Mouse (Mus musculus): ENCODE results near the gene Atp6v0a1. TPM values are rescaled to one million over a fixed set of nuclear protein-coding genes. Genes with fewer than 3 reads are reported as not detected.

Atp6v0a1 gene
- polyA plus RNA-seq, 1 experiment: 22.8 TPM

DNA sequence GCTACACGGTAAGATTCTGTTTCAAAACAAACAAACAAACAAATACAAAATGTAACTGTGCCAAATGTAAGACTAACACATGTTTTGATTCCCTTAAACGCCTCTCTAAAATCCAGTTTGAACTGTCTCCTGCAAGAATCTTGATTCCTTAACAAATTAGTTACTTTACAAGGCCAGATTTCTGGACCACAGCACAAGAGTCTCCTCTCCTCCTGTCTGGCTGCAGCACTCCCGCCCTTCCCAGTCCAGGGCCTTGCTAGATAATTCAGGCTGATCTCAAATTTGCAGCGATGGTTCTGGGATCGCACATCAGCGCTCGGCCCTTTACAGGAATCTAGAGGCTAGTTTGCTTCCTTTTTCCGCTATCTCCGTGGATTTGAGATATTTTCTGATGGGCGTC is 72.4 kb downstream of the Atp6v0a1 start:
- Histone ChIP-seq H3ac (ENCODE audit: control insufficient read depth, insufficient read length, low read depth) (peak overlapping the region; percentile 77), H3K79me2 (ENCODE audit: control insufficient read depth, insufficient read depth) (peaks cover 16% of the 10 kb centered on the region), H3K27me3 (ENCODE audit: control insufficient read depth, insufficient read depth, insufficient read length) (no peaks in the 10 kb centered on the region), H3K36me3 (ENCODE audit: control insufficient read depth, insufficient read depth) (peaks cover 10% of the 10 kb centered on the region), H3K4me3 (ENCODE audit: insufficient read depth, poor library complexity, severe bottlenecking) (peak overlapping the region; percentile 95), H3K79me3 (ENCODE audit: low read depth) (peaks cover 8% of the 10 kb centered on the region)
- TF ChIP-seq USF1 (IDR thresholded peaks at IDR 0.05; ENCODE audit: low read depth) (no peak), CTCF (IDR thresholded peaks at IDR 0.05; ENCODE audit: control insufficient read depth, insufficient read depth, insufficient read length) (no peak), FOSL1 (IDR thresholded peaks at IDR 0.05; ENCODE audit: insufficient read depth, low read length, poor library complexity, severe bottlenecking) (no peak), MYOD1 (IDR thresholded peaks at IDR 0.05; ENCODE audit: control insufficient read depth, insufficient read length, low read depth) (no peak), MYOG (IDR thresholded peaks at IDR 0.05; ENCODE audit: control insufficient read depth, extremely low read depth, insufficient read length) (no peak), MAX (IDR thresholded peaks at IDR 0.05) (no peak), CEBPB (IDR thresholded peaks at IDR 0.05; ENCODE audit: low read depth) (no peak)

DNA sequence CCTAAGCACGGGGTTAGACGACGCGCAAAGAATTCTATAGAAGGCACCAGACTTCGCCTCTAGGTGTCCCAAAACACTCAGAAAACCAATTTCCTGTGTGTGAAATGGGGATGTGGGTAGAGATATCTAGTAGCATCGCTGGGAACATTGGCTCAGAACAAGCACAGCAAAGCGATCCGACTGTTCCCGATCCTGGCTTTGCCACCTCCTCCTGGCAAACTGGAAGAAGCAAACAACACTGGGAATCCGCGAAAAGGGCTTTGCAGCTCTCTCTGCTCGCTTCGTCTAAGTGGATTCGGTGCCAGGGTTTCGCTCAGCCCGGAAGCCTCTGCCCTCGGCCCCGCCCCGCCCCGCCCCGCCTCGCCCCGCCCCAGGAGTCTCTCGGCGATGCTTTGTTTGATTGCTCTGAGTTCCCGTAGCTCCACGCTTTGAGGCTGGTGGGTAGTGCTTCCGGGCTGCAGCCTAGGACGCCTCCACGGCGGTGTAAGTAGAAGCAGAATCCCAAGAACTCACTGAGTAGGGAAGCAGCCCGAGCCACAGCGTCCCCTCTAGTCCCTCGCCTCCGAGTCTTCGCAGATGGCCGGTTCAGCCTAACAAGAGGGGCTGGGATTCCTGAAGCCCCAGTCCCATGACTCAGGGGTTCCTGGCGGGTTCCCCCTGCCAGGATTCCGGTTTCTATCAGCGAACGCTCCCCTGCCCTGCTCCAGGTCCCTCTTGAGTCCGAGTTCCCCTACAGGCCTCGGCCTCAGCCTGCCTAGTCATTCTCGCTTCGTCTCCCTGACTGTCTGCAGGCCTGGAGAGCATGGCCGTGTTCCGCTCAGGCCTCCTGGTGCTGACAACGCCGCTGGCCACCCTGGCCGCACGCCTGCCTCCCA is 73.2 kb downstream of the Atp6v0a1 start, which contains the start of gene Coasy:
TSS of gene Coasy (plus strand) at position 358 of the 875 bp plus-strand sequence.
- Histone ChIP-seq H3K36me3 (ENCODE audit: control insufficient read depth, insufficient read depth) (peaks cover 10% of the 10 kb centered on the region), H3K27me3 (ENCODE audit: control insufficient read depth, insufficient read depth, insufficient read length) (no peaks in the 10 kb centered on the region), H3K79me2 (ENCODE audit: control insufficient read depth, insufficient read depth) (peaks cover 22% of the 10 kb centered on the region), H3ac (ENCODE audit: control insufficient read depth, insufficient read length, low read depth) (peak within 1 kb of the TSS; percentile 77), H3K4me3 (ENCODE audit: insufficient read depth, poor library complexity, severe bottlenecking) (peak within 1 kb of the TSS; percentile 95), H3K79me3 (ENCODE audit: low read depth) (peaks cover 8% of the 10 kb centered on the region)
- TF ChIP-seq FOSL1 (IDR thresholded peaks at IDR 0.05; ENCODE audit: insufficient read depth, low read length, poor library complexity, severe bottlenecking): no peak
- peak; percentile 79 for TF ChIP-seq MAX (IDR thresholded peaks at IDR 0.05)

DNA sequence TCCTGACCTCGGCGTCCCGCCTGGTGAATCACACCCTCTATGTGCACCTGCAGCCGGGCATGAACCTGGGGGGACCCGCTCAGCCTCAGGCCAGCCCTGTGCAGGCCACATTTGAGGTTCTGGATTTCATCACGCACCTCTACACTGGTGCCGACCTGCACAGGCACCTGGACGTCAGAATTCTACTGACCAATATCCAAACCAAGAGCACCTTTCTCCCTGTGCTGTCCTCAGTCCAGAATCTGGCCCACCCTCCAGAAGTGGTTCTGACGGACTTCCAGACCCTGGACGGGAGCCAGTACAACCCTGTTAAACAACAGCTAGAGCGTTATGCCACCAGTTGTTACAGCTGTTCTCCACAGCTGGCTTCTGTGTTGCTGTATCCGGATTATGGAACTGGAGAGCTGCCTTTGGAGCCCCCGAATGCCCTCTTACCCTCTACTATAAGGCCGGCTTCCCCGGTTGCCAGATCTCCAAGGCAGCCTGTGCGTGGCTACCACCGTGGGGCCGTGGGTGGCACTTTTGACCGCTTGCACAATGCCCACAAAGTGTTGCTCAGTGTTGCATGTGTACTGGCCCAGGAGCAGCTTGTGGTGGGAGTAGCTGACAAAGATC is 73.9 kb downstream of the Atp6v0a1 start:
- TF ChIP-seq MAX (IDR thresholded peaks at IDR 0.05) (no peak), MYOD1 (IDR thresholded peaks at IDR 0.05; ENCODE audit: control insufficient read depth, insufficient read length, low read depth) (peak; percentile 28), CEBPB (IDR thresholded peaks at IDR 0.05; ENCODE audit: low read depth) (no peak)
- no peaks in the 10 kb centered on the region for H3K27me3 ChIP-seq (ENCODE audit: control insufficient read depth, insufficient read depth, insufficient read length)
- peaks cover 8% of the 10 kb centered on the region for H3K79me3 ChIP-seq (ENCODE audit: low read depth)
- H3K36me3 ChIP-seq (ENCODE audit: control insufficient read depth, insufficient read depth): peaks cover 10% of the 10 kb centered on the region
- peak overlapping the region; percentile 45 for H3ac ChIP-seq (ENCODE audit: control insufficient read depth, insufficient read length, low read depth)
- H3K4me3 ChIP-seq (ENCODE audit: insufficient read depth, poor library complexity, severe bottlenecking): peak overlapping the region; percentile 95
- H3K79me2 ChIP-seq (ENCODE audit: control insufficient read depth, insufficient read depth): peaks cover 29% of the 10 kb centered on the region

DNA sequence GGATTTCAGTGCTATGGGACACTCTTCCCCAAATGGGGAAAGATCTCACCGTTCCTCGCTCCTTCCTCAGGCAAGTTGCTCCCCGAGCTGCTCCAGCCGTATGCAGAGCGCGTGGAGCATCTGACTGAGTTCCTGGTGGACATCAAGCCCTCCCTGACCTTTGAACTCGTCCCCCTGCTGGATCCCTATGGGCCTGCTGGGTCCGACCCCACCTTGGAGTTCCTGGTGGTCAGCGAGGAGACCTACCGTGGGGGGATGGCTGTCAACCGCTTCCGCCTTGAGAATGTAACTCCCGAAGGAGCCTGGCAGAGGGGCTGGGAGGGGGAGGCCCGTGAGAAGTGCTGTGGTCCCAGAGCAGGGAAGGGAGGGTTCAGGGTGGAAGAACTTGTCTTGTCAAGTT is 75.0 kb downstream of the Atp6v0a1 start:
- TF ChIP-seq FOSL1 (IDR thresholded peaks at IDR 0.05; ENCODE audit: insufficient read depth, low read length, poor library complexity, severe bottlenecking): no peak
- TF ChIP-seq MYOD1 (IDR thresholded peaks at IDR 0.05; ENCODE audit: control insufficient read depth, insufficient read length, low read depth): no peak
- TF ChIP-seq USF1 (IDR thresholded peaks at IDR 0.05; ENCODE audit: low read depth): no peak
- no peak for TF ChIP-seq CEBPB (IDR thresholded peaks at IDR 0.05; ENCODE audit: low read depth)
- TF ChIP-seq CTCF (IDR thresholded peaks at IDR 0.05; ENCODE audit: control insufficient read depth, insufficient read depth, insufficient read length): no peak
- TF ChIP-seq MYOG (IDR thresholded peaks at IDR 0.05; ENCODE audit: control insufficient read depth, extremely low read depth, insufficient read length): no peak
- TF ChIP-seq MAX (IDR thresholded peaks at IDR 0.05): no peak
- Histone ChIP-seq H3K79me2 (ENCODE audit: control insufficient read depth, insufficient read depth) (peaks cover 31% of the 10 kb centered on the region), H3K27me3 (ENCODE audit: control insufficient read depth, insufficient read depth, insufficient read length) (no peaks in the 10 kb centered on the region), H3K79me3 (ENCODE audit: low read depth) (peaks cover 8% of the 10 kb centered on the region), H3ac (ENCODE audit: control insufficient read depth, insufficient read length, low read depth) (no peak overlapping the region), H3K4me3 (ENCODE audit: insufficient read depth, poor library complexity, severe bottlenecking) (no peak overlapping the region), H3K36me3 (ENCODE audit: control insufficient read depth, insufficient read depth) (peaks cover 13% of the 10 kb centered on the region)

DNA sequence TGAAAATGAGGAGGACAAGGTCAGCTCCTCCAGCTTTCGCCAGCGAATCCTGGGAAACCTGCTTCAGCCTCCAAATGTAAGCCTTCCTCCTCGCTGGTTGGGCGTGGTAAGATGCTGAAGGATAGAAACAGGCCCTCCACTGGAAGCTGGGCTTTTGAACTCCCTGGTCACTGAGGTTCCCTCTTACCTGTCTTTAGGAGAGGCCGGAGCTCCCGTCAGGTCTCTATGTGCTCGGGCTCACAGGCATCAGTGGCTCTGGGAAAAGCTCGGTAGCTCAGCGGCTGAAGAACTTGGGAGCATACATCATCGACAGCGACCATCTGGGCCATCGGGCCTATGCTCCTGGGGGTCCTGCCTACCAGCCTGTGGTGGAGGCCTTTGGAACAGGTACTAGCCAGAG is 75.6 kb downstream of the Atp6v0a1 start:
- Histone ChIP-seq H3K79me2 (ENCODE audit: control insufficient read depth, insufficient read depth) (peaks cover 31% of the 10 kb centered on the region), H3K27me3 (ENCODE audit: control insufficient read depth, insufficient read depth, insufficient read length) (no peaks in the 10 kb centered on the region), H3K79me3 (ENCODE audit: low read depth) (peaks cover 8% of the 10 kb centered on the region), H3ac (ENCODE audit: control insufficient read depth, insufficient read length, low read depth) (no peak overlapping the region), H3K36me3 (ENCODE audit: control insufficient read depth, insufficient read depth) (peaks cover 19% of the 10 kb centered on the region), H3K4me3 (ENCODE audit: insufficient read depth, poor library complexity, severe bottlenecking) (no peak overlapping the region)
- TF ChIP-seq MYOD1 (IDR thresholded peaks at IDR 0.05; ENCODE audit: control insufficient read depth, insufficient read length, low read depth) (no peak), FOSL1 (IDR thresholded peaks at IDR 0.05; ENCODE audit: insufficient read depth, low read length, poor library complexity, severe bottlenecking) (no peak), MAX (IDR thresholded peaks at IDR 0.05) (no peak), CTCF (IDR thresholded peaks at IDR 0.05; ENCODE audit: control insufficient read depth, insufficient read depth, insufficient read length) (no peak), USF1 (IDR thresholded peaks at IDR 0.05; ENCODE audit: low read depth) (no peak), CEBPB (IDR thresholded peaks at IDR 0.05; ENCODE audit: low read depth) (no peak), MYOG (IDR thresholded peaks at IDR 0.05; ENCODE audit: control insufficient read depth, extremely low read depth, insufficient read length) (no peak)

Data from C2C12 (cell line).